Mouse (Mus musculus): Measurements from ENCODE around the gene Mmp17.
"Not testable (repeated sequence)": the region's sequence is repeated elsewhere in the genome, so short reads cannot be mapped to it uniquely, and the experiment has no call there.

The Mmp17 gene

DNA sequence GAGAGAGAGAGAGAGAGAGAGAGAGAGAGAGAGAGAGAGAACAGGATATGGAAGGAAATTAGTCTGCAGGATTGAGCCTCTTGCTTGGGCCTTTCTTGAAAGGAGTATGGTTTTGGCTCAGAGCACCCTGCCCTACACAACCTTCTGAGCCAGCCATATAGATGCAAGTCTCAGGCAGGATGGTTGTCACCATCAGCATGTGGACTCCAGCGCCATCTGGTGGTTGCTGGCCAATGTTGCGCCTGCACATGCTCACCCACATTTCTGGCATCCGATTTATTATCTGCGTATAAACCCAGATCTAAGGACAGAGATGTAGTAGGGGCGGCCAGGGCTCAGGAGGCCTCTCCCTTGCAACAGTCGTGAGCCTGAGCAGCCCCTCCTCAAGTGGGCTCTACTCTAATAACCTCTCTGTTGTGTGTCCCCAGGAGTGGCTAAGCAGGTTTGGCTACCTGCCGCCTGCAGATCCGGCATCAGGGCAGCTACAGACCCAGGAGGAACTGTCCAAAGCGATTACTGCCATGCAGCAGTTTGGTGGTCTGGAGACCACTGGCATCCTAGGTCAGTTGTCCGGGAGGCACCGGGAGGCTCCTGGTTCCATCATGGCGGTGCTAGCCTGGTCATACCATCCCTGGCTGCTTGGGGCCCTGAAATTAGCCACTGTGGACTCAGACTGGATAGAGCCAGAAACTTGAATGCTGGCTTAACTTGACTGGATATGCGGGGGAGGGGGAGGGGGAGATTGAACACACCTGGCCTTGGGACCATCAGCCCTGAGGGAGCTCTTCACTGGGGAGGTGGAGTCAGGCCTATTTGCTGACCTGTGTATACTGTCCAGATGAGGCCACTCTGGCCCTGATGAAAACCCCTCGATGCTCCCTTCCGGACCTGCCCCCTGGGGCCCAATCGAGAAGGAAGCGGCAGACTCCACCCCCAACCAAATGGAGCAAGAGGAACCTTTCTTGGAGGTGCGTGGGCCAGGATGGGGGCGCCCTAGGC, 10.4 kb downstream of the Mmp17 start:
- peak; percentile 89 for DNase-seq

DNA sequence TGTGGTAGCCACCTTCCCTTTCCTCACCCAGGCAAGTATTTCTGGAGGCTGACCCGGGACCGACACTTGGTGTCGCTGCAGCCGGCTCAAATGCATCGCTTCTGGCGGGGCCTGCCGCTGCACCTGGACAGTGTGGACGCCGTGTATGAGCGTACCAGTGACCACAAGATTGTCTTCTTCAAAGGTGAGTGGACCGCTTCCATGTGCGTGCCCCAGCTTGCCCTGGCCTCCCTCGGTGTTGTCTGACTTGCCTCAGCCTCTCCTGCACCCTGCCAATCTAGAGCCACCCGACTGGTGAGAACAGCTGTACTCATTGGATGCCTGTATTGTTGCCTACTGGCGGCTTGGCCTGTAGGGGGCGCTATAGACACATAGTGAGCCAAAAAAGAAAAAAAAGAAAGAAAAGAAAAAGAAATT, 18.1 kb downstream of the Mmp17 start:
- DNase-seq, result no peak

DNA sequence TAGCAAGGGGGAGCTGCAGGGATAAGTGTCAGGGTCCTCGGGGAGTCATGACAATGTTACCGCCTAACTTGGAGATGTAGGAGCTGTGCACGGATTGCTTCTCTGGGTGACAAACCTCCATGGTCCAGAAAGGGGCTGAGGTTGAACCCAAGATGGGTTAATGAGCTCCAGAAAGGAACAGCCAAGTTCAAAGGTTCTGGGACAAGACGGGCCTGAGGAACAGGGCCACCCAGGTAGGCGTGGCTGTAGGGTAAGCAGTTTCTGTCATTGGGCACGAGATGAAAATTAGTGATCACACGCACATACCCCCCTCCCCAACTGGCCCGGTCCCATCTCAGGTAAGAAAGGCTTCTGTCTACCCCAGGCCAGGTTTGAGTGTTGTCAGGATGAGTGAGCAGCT, 23.5 kb downstream of the Mmp17 start:
- no peak for DNase-seq

DNA sequence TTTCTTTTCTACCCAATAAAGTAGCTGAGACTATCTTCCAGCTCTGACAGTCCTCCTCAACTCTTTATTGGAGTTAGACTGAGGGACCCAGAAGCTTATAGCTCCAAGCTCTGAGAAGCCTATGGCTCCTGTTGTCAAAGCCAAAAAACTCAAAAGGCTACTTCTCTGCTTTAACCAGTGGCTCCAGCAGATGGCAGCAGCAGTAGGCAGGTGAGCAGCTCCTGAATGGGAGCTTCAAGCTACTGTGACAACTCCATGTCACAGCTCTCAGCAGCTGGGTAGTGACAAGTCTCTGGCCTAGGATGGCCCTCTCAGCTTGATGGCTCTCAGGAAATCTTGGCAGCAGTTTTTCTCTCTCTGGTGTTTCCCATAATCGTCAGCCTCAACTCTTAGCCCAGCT, 27.1 kb downstream of the Mmp17 start:
- peak; percentile 72 for DNase-seq

DNA sequence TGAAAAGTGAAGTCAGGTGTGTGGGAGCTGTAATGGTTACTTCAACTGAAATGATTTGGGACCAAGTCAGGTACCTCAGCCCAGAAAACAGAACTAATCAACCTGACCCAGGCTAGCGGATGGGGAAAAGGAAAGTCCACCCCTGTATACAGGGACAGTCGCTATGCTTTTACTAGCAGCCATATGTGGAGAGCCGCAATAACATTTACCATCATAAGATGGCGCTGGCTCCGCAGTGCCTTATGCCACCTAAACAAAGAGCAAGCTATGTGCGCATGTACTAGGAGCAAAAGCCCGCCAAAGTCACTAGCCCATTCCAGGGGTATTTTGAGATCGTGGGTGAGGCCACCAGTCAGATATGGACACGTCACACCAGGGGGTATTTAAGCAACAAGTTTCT, 36.6 kb downstream of the Mmp17 start:
- not testable (repeated sequence) for DNase-seq

DNA sequence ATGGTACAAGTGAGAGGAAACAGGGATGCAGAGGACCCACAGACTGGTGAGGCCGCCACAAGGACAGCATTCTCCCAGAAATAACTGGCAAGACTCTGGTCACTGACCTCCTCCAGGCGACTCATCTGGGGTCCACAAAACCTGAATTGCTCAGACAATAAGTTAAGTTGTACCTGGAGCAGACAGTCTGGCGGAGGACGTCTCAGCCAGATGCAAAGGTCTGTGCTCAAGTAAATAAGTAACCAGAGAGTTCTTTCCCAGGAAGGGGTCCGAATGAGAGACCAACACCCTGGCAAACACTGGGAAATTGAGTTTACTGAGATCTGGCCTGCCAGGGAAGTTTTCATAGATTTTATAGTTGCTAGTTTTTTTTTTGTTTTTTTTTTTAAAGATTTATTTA, 37.4 kb downstream of the Mmp17 start:
- DNase-seq, result no peak

DNA sequence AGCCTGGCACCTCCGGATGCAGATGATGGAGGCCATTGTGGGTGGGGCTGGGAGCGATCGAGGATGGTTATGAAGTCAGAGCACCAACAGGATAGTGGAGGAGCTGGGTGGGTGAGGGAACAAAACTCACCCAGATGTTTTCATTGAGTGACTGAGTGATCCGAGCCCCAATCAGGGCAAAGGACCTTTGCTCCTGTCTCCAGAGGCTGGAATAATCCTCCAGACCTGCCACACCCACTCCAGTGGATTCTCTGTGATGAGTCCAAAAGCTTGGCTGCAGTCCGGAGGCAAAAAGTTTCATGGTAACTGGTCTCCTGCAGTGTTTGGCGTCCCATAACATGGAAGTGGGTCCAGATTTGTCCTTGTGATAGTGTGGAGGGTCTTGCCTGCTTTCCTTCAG, 42.1 kb downstream of the Mmp17 start:
- DNase-seq, result no peak

DNA sequence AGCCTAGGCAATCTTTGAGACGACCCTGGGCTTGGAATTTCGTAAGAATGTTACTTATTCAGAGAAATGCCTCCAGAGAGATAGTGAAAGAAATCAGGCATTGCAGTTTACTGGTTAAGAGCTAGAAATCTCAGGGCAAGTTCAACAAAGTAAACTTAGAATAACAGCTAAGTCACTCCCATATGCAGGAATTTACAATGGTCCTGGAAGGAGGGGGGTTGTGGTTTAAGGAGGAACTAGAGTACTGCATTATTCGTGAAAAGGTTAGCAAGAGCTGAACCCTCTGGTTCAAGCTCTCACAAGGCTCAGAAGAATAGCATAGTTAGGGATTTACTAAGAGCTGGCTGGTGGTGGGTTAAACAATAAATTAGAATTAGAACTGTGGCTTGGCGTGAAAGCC, 42.6 kb downstream of the Mmp17 start:
- not testable (repeated sequence) for DNase-seq

DNA sequence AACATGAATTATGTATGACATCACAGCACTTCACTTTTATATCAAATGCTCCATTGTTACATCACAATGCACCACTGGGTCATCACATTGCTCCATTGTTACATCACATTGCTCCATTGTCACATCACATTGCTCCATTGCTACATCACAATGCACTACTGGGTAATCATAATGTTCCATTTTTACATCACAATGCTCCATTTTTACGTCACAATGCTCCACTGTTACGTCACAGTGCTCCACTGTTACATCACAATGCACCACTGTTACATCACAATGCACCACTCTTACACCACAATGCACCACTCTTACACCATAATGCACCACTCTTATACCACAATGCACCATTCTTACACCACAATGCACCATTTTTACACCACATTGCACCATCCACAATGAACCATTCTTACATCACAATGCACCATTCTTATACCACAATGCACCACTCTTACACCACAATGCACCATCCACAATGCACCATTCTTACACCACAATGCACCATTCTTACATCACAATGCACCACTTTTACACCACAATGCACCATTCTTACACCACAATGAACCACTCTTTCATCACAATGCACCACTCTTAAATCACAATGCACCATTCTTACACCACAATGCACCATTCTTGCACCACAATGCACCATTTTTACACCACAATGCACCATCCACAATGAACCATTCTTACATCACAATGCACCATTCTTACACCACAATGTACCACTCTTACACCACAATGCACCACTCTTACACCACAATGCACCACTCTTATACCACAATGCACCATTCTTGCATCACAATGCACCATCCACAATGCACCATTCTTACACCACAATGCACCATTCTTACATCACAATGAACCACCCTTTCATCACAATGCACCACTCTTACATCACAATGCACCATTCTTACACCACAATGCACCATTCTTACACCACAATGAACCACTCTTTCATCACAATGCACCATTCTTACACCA, 48.6 kb downstream of the Mmp17 start:
- not testable (repeated sequence) for DNase-seq

DNA sequence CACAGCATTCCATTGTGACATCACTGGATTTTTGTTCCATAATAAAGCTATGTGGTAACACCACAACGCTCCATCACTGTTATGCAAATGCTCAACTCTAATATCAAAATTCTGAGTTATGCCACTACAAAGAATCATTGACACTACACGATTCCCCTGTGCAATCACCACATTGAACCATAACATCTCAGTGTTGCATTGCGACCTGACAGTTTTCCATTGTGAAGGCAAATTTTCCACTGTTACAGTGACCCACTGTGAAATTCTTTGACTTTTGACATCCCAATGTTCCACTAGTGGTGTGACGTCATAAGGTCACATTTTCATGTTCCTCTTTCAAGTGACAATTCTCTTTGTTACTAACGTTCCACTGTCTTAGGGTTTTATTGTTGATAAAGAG, 66.9 kb downstream of the Mmp17 start:
- DNase-seq, result no peak

DNA sequence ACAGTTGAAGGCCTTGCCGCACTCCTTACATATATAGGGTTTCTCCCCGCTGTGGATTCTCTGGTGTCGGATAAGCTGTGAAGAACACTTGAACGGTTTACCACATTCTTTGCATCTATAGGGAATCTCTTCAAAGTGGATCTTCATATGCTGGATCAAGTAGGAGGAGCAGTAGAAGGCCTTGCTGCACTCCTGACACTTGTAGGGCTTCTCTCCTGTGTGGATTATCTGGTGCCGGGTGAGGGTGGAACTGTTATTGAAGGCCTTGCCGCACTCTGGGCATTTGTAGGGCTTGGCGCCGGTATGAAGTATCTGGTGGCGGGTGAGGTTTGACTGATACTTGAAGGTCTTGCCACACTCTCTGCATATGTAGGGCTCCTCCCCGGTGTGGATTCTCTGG, 73.0 kb downstream of the Mmp17 start:
- DNase-seq, result no peak

DNA sequence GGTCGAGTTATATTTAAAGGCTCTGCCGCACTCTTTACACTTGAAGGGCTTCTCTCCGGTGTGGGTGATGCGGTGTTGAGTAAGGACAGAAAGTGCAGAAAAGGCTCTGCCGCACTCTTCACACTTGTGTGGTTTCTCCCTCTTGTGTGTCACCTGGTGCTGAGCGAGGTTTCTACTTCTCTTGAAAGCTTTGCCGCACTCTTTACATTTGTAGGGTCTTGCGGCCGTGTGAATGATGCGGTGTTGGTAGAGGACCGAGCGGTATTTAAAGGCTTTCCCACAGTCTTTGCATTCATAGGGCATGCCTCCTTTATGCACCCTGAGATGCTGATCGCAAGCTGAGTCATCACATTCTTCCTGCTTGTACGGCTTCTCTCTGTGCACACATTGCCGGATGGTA, 74.0 kb downstream of the Mmp17 start:
- no peak for DNase-seq

All from lung, postnatal 14 days (tissue).